Mouse (Mus musculus): ENCODE results near the gene Lef1.

GRCm38 (mm10) chr3:131107301-131108093, 2.8 kb upstream of the Lef1 start:
- no peak for TF ChIP-seq POLR2A (IDR thresholded peaks at IDR 0.05; ENCODE audit: borderline replicate concordance, low read depth, low read length)
- no peak for TF ChIP-seq CTCF (IDR thresholded peaks at IDR 0.05; ENCODE audit: low read depth, low read length)

Data from bone marrow macrophage, adult 2 months (primary cell).